Mouse (Mus musculus) left cerebral cortex, postnatal 10 days (tissue): ENCODE data around the gene Fes. TPM values are rescaled to one million over a fixed set of nuclear protein-coding genes. Genes with fewer than 3 reads are reported as not detected.
A peak's percentile ranks its signal among the peaks of the same experiment; 100 is the strongest.
"Not testable (repeated sequence)": the region's sequence is repeated elsewhere in the genome, so short reads cannot be mapped to it uniquely, and the experiment has no call there.

ENCODE experiments used
- DNase-seq, 2 experiments: peaks; one replicate each; pipeline ENCODE4 v3.0.0; 2021 to 2022; ENCODE audit warnings: low spot score in 2 of 2, mixed read lengths in 1 of 2; ENCODE audit errors: extremely low spot score in 1 of 2
- intact Hi-C: fragments of 180-260 bp; cut with DNase I; formaldehyde crosslinking; loops from one replicate; pipeline ENCODE4 v1.15.1; 2025
- total RNA-seq, 2 experiments: library from RNA; stranded (reverse); gene quantifications; 2 replicates each; pipeline ENCODE4 v1.2.3; 2021

Fes gene
- total RNA-seq, 2 experiments from 2014 or later, result 4.7 to 5.3 TPM

GRCm38 (mm10) chr7:80407712-80408111 lies 20.0 kb upstream of the Fes start:
- intact Hi-C loops, result no loop called here
- DNase-seq, result no peak

GRCm38 (mm10) chr7:80406186-80406585 lies 18.4 kb upstream of the Fes start:
- DNase-seq, result no peak
- intact Hi-C loops, result no loop called here

- intact Hi-C loops, result no loop called here
- DNase-seq, result no peak
These were observed 17.5 kb upstream of the Fes start, which contains the start of gene Furin for GRCm38 (mm10) chr7:80405188-80405695. Gene Furin (minus strand): TSS chr7:80405436.

- intact Hi-C loops, result loop anchor here (5.0 kb wide), 1 partner anchor 53 kb away; no protein-coding TSS in a partner anchor
- DNase-seq, result no peak
These were observed 16.6 kb upstream of the Fes start for GRCm38 (mm10) chr7:80404101-80404894.

- intact Hi-C loops, result loop anchor here (5.0 kb wide), 1 partner anchor 54 kb away; no protein-coding TSS in a partner anchor
- DNase-seq, result peak; percentile 72 to 81
These were observed 15.8 kb upstream of the Fes start for GRCm38 (mm10) chr7:80403551-80403950.

- DNase-seq, result peak in 1 of 2 experiments; percentile 82
These were observed 15.0 kb upstream of the Fes start for GRCm38 (mm10) chr7:80402651-80403321.

GRCm38 (mm10) chr7:80401860-80402641 lies 14.3 kb upstream of the Fes start:
- intact Hi-C loops, result loop anchor here (5.0 kb wide), 1 partner anchor 55 kb away; no protein-coding TSS in a partner anchor
- peak in 1 of 2 experiments; percentile 77 for DNase-seq

More at GRCm38 (mm10) chr7:80402651-80403321, 15.0 kb upstream of the Fes start:
- intact Hi-C loops, result loop anchor here (5.0 kb wide), 1 partner anchor 55 kb away; no protein-coding TSS in a partner anchor

- no peak for DNase-seq
- intact Hi-C loops, result loop anchor here (5.0 kb wide), 1 partner anchor 56 kb away; no protein-coding TSS in a partner anchor
These were observed 13.5 kb upstream of the Fes start for GRCm38 (mm10) chr7:80401041-80401859.

GRCm38 (mm10) chr7:80400571-80400970 lies 12.8 kb upstream of the Fes start:
- intact Hi-C loops, result loop anchor here (5.0 kb wide), 1 partner anchor 57 kb away; no protein-coding TSS in a partner anchor
- no peak for DNase-seq

- DNase-seq, result peak in 1 of 2 experiments; percentile 61
- intact Hi-C loops, result loop anchor here (5.0 kb wide), 1 partner anchor 57 kb away; no protein-coding TSS in a partner anchor
These were observed 12.4 kb upstream of the Fes start for GRCm38 (mm10) chr7:80400099-80400498.

- DNase-seq, result no peak
- intact Hi-C loops, result no loop called here
These were observed 11.1 kb upstream of the Fes start for GRCm38 (mm10) chr7:80398654-80399444.

GRCm38 (mm10) chr7:80397986-80398385 lies 10.2 kb upstream of the Fes start:
- no peak for DNase-seq
- intact Hi-C loops, result no loop called here

GRCm38 (mm10) chr7:80396427-80396826 lies 8.7 kb upstream of the Fes start:
- intact Hi-C loops, DNase-seq: not testable (repeated sequence)

- no peak for DNase-seq
- intact Hi-C loops, result no loop called here
These were observed 6.9 kb upstream of the Fes start for GRCm38 (mm10) chr7:80394600-80394999.

GRCm38 (mm10) chr7:80392119-80392518 lies 4.4 kb upstream of the Fes start:
- no peak for DNase-seq
- intact Hi-C loops, result no loop called here

- DNase-seq, result no peak
- intact Hi-C loops, result loop anchor here (2.0 to 10.0 kb wide), 2 partner anchors 194 to 308 kb away; no protein-coding TSS in a partner anchor
These were observed 613 bp downstream of the Fes start for GRCm38 (mm10) chr7:80387033-80387632.
